25 mouse cellular contexts compared by ENCODE assay signal in genomic region chr19:55336441-55336840, GRCm38 (mm10). TPM values are rescaled to one million over a fixed set of nuclear protein-coding genes. Genes with fewer than 3 reads are reported as not detected.
DNase-seq lines count a peak whose midpoint lies in the region; ATAC-seq and TF ChIP-seq lines count a peak whose summit lies in the region.
"Had no signal": no experiment of that assay in that cellular context is flagged by ENCODE, and none has a peak within 500 bp of the region (broad histone marks: within the 10 kb centered on the region; RNA-seq: fewer than 3 reads in every experiment).

No protein-coding gene starts in this region.

- no peaks in the 10 kb centered on the region for H3K4me1 ChIP-seq in lung, embryonic 14.5 days (ENCODE audit: insufficient read depth)
- no peaks in the 10 kb centered on the region for H3K4me1 ChIP-seq in lung, embryonic 16.5 days (replicated peaks; ENCODE audit: control insufficient read depth, insufficient read depth, low read length)
- peaks cover 7% of the 10 kb centered on the region for H3K4me1 ChIP-seq in midbrain, embryonic 15.5 days
- H3K4me1 ChIP-seq: embryonic facial prominence, embryonic 12.5 days had no signal

- 70% methylated on average over 12 of the region's 12 CpGs for WGBS in lung, embryonic 14.5 days
- 69% methylated on average over 12 of the region's 12 CpGs for WGBS in lung, embryonic 16.5 days
- WGBS in midbrain, embryonic 15.5 days: 80% methylated on average over 12 of the region's 12 CpGs

- no peaks in the 10 kb centered on the region for H3K27me3 ChIP-seq in lung, embryonic 14.5 days (ENCODE audit: insufficient read depth, low read length)
- H3K27me3 ChIP-seq in lung, embryonic 16.5 days (ENCODE audit: control insufficient read depth, insufficient read depth, low read depth, low read length): no peaks in the 10 kb centered on the region
- no peaks in the 10 kb centered on the region for H3K27me3 ChIP-seq in midbrain, embryonic 15.5 days (replicated peaks)
- H3K27me3 ChIP-seq: embryonic facial prominence, embryonic 12.5 days; forebrain, embryonic 13.5 days; heart, embryonic 13.5 days; Patski had no signal

- peak; percentile 48 for DNase-seq in lung, embryonic 14.5 days
- DNase-seq in lung, postnatal 14 days: no peak
- peak; percentile 30 for DNase-seq in kidney, postnatal 10 days
- DNase-seq in thymus, adult 18-20 months: no peak
- DNase-seq in frontal cortex, adult 2 months (ENCODE audit: extremely low spot score in 1 of 2, low spot score in 1 of 2): no peak
- DNase-seq: adrenal gland, adult 8-10 months; cerebellum, adult 9-10 months; gastrocnemius, postnatal 10 days; layer of hippocampus, adult 9-11 months; left cerebral cortex, postnatal 4 days; liver; right cerebral cortex, postnatal 4 days; thymus, postnatal 25 days had no signal

- H3K9ac ChIP-seq in lung, embryonic 14.5 days: no peak overlapping the region
- no peak overlapping the region for H3K9ac ChIP-seq in lung, embryonic 16.5 days (ENCODE audit: low read length)
- H3K9ac ChIP-seq in midbrain, embryonic 15.5 days: no peak overlapping the region
- H3K9ac ChIP-seq: embryonic facial prominence, embryonic 12.5 days; forebrain, embryonic 13.5 days; heart, embryonic 13.5 days had no signal

- no peak overlapping the region for H3K4me2 ChIP-seq in lung, embryonic 14.5 days
- H3K4me2 ChIP-seq in lung, embryonic 16.5 days (ENCODE audit: low read depth, low read length): no peak overlapping the region
- H3K4me2 ChIP-seq in midbrain, embryonic 15.5 days: no peak overlapping the region
- H3K4me2 ChIP-seq: embryonic facial prominence, embryonic 12.5 days; forebrain, embryonic 13.5 days; heart, embryonic 13.5 days had no signal

- no peak for TF ChIP-seq CTCF in lung, embryonic 14.5 days (IDR thresholded peaks at IDR 0.05; ENCODE audit: low read depth)

- ATAC-seq in lung, embryonic 14.5 days (ENCODE audit: insufficient read depth): peak; percentile 79
- ATAC-seq in lung, embryonic 16.5 days (ENCODE audit: low read depth): peak; percentile 74
- peak; percentile 49; the same call in 1 of the 2 replicates for ATAC-seq in midbrain, embryonic 15.5 days (replicated peaks)
- ATAC-seq: CD4-positive, CD25-positive, alpha-beta regulatory T cell, adult 4 months; forebrain, embryonic 13.5 days; hindbrain, postnatal 0 days; intestine, postnatal 0 days; Patski had no signal

- 0 out of 2 replicates have a peak, but pooled peaks cover 7% of the 10 kb centered on the region for H3K36me3 ChIP-seq in lung, embryonic 14.5 days (ENCODE audit: insufficient read depth)
- no peaks in the 10 kb centered on the region for H3K36me3 ChIP-seq in lung, embryonic 16.5 days (ENCODE audit: control insufficient read depth, insufficient read depth, low read length)
- H3K36me3 ChIP-seq in midbrain, embryonic 15.5 days (replicated peaks): no peaks in the 10 kb centered on the region

- H3K9me3 ChIP-seq in lung, embryonic 14.5 days (ENCODE audit: low read depth, low read length): no peaks in the 10 kb centered on the region
- no peaks in the 10 kb centered on the region for H3K9me3 ChIP-seq in lung, embryonic 16.5 days (ENCODE audit: control insufficient read depth, low read length)
- H3K9me3 ChIP-seq in midbrain, embryonic 15.5 days: no peaks in the 10 kb centered on the region
- H3K9me3 ChIP-seq: embryonic facial prominence, embryonic 12.5 days; forebrain, embryonic 13.5 days; heart, embryonic 13.5 days had no signal

- no peak overlapping the region for H3K27ac ChIP-seq in lung, embryonic 14.5 days (ENCODE audit: low read depth)
- no peak overlapping the region for H3K27ac ChIP-seq in lung, embryonic 16.5 days (ENCODE audit: low read length)
- peak overlapping the region; percentile 64 for H3K27ac ChIP-seq in midbrain, embryonic 15.5 days
- H3K27ac ChIP-seq: embryonic facial prominence, embryonic 12.5 days; forebrain, embryonic 13.5 days; heart, embryonic 13.5 days; hindbrain, postnatal 0 days; left cerebral cortex, adult 2 months; stomach, postnatal 0 days had no signal

- H3K4me3 ChIP-seq in lung, embryonic 14.5 days (ENCODE audit: low read depth, low read length): no peak overlapping the region
- H3K4me3 ChIP-seq in lung, embryonic 16.5 days (ENCODE audit: low read length): no peak overlapping the region
- no peak overlapping the region for H3K4me3 ChIP-seq in midbrain, embryonic 15.5 days
- H3K4me3 ChIP-seq: embryonic facial prominence, embryonic 12.5 days; erythroblast, embryonic 14.5 days; forebrain, embryonic 13.5 days; heart, embryonic 13.5 days; left cerebral cortex, adult 2 months had no signal

RNA-seq across cellular contexts. Expression of gene Vti1a, which starts 20.3 kb away (rescaled TPM):
- polyA plus RNA-seq in lung, embryonic 14.5 days (2014; fragmentation: Nextera tagmentation; extraction: Ambion mirVana): 25.0 and 25.5 TPM in 2 replicates
- 26.7 and 27.0 TPM in 2 replicates for polyA plus RNA-seq in lung, embryonic 16.5 days (2015; fragmentation: Nextera tagmentation; extraction: Ambion mirVana)
- 36.8 and 40.6 TPM in 2 replicates for polyA plus RNA-seq in midbrain, embryonic 15.5 days (2015; fragmentation: Nextera tagmentation; extraction: Ambion mirVana)
- 36.2 and 37.9 TPM in 2 replicates for polyA plus RNA-seq in frontal cortex, adult 2 months (2012; rRNA removed)

RNA-seq across cellular contexts. Expression of gene Zdhhc6, which starts 20.6 kb away (rescaled TPM):
- polyA plus RNA-seq in lung, embryonic 14.5 days (2014; fragmentation: Nextera tagmentation; extraction: Ambion mirVana): 105 and 106 TPM in 2 replicates
- polyA plus RNA-seq in lung, embryonic 16.5 days (2015; fragmentation: Nextera tagmentation; extraction: Ambion mirVana): 101 and 110 TPM in 2 replicates
- 66.9 and 67.6 TPM in 2 replicates for polyA plus RNA-seq in midbrain, embryonic 15.5 days (2015; fragmentation: Nextera tagmentation; extraction: Ambion mirVana)
- 25.3 and 29.0 TPM in 2 replicates for polyA plus RNA-seq in frontal cortex, adult 2 months (2012; rRNA removed)

Comparison
In these comparisons a context has a peak if more than half of its experiments do, and no peak if none do; other contexts are left out.
1. DNase-seq: peak in lung, embryonic 14.5 days (single experiment) and kidney, postnatal 10 days (single experiment); none in lung, postnatal 14 days (single experiment), thymus, adult 18-20 months (0 of 2) and frontal cortex, adult 2 months (0 of 2).
2. Peak in every context shown above with its lines, with median percentiles within 50 percentile points of each other: ATAC-seq.